Mouse (Mus musculus) fibroblast of lung, adult 2 months (primary cell): ENCODE data around the gene Pigk.
"Not testable (repeated sequence)": the region's sequence is repeated elsewhere in the genome, so short reads cannot be mapped to it uniquely, and the experiment has no call there.

Source experiments
- DNase-seq: peaks from one replicate; pipeline ENCODE4 v3.0.0-alpha.2; 2011; ENCODE audit warnings: low read depth

The Pigk gene

GRCm38 (mm10) chr3:152713991-152714902, at the start of gene Pigk:
Gene Pigk (plus strand): TSS chr3:152714100.
- peak; percentile 84 for DNase-seq

GRCm38 (mm10) chr3:152666991-152667355, 46.9 kb upstream of the Pigk start:
- no peak for DNase-seq

GRCm38 (mm10) chr3:152667356-152668211, 46.3 kb upstream of the Pigk start:
- DNase-seq, result no peak

GRCm38 (mm10) chr3:152668239-152668638, 45.7 kb upstream of the Pigk start, which contains the start of gene Ak5:
Gene Ak5 (minus strand): TSS chr3:152668360.
- no peak for DNase-seq

- DNase-seq, result no peak
These were observed 45.1 kb upstream of the Pigk start for GRCm38 (mm10) chr3:152668793-152669192.

GRCm38 (mm10) chr3:152669783-152670182, 44.1 kb upstream of the Pigk start:
- no peak for DNase-seq

- no peak for DNase-seq
These were observed 39.2 kb upstream of the Pigk start for GRCm38 (mm10) chr3:152674663-152675062.

GRCm38 (mm10) chr3:152688532-152688931, 25.4 kb upstream of the Pigk start:
- DNase-seq, result no peak

GRCm38 (mm10) chr3:152689105-152689504, 24.8 kb upstream of the Pigk start:
- no peak for DNase-seq

- DNase-seq, result no peak
These were observed 18.9 kb upstream of the Pigk start for GRCm38 (mm10) chr3:152694950-152695349.

- DNase-seq, result no peak
These were observed 15.9 kb upstream of the Pigk start for GRCm38 (mm10) chr3:152698017-152698416.

GRCm38 (mm10) chr3:152699261-152699660, 14.6 kb upstream of the Pigk start:
- no peak for DNase-seq

GRCm38 (mm10) chr3:152701536-152701935, 12.4 kb upstream of the Pigk start:
- DNase-seq, result not testable (repeated sequence)

GRCm38 (mm10) chr3:152702274-152702843, 11.5 kb upstream of the Pigk start:
- no peak for DNase-seq

- no peak for DNase-seq
These were observed 8.1 kb upstream of the Pigk start for GRCm38 (mm10) chr3:152705826-152706225.

GRCm38 (mm10) chr3:152706901-152707300, 7.0 kb upstream of the Pigk start:
- no peak for DNase-seq

- DNase-seq, result no peak
These were observed 6.5 kb upstream of the Pigk start for GRCm38 (mm10) chr3:152707321-152707823.

- no peak for DNase-seq
These were observed 4.0 kb upstream of the Pigk start for GRCm38 (mm10) chr3:152709936-152710335.

- DNase-seq, result no peak
These were observed 943 bp upstream of the Pigk start for GRCm38 (mm10) chr3:152712957-152713356.

- no peak for DNase-seq
These were observed 7.4 kb downstream of the Pigk start for GRCm38 (mm10) chr3:152721301-152721700.

- DNase-seq, result no peak
These were observed 8.9 kb downstream of the Pigk start for GRCm38 (mm10) chr3:152722836-152723235.

- no peak for DNase-seq
These were observed 10.5 kb downstream of the Pigk start for GRCm38 (mm10) chr3:152724446-152724845.
